ENCODE assay signal across 9 mouse cellular contexts in genomic region chr2:91950275-91951085, GRCm38 (mm10). TPM values are rescaled to one million over a fixed set of nuclear protein-coding genes. Genes with fewer than 3 reads are reported as not detected.
DNase-seq lines count a peak whose midpoint lies in the region; ATAC-seq lines count a peak whose summit lies in the region.
"Had no signal": no experiment of that assay in that cellular context is flagged by ENCODE, and none has a peak within 500 bp of the region (broad histone marks: within the 10 kb centered on the region; RNA-seq: fewer than 3 reads in every experiment).

No protein-coding gene starts in this region.

- no peaks in the 10 kb centered on the region for H3K27me3 ChIP-seq in embryonic facial prominence, embryonic 14.5 days (replicated peaks; ENCODE audit: control insufficient read depth, insufficient read depth, low read length)
- no peaks in the 10 kb centered on the region for H3K27me3 ChIP-seq in limb, embryonic 11.5 days (ENCODE audit: control insufficient read depth, insufficient read depth, low read length)
- no peaks in the 10 kb centered on the region for H3K27me3 ChIP-seq in midbrain, embryonic 11.5 days (ENCODE audit: control insufficient read depth, insufficient read depth, low read length)

- intact Hi-C loops in heart, postnatal 10 days (cut with DNase I): no loop called here

- H3K36me3 ChIP-seq in embryonic facial prominence, embryonic 14.5 days (ENCODE audit: control insufficient read depth, insufficient read depth, low read length): peaks cover 4% of the 10 kb centered on the region; the same call in 1 of the 2 replicates
- peaks cover under 1% of the 10 kb centered on the region; the same call in 1 of the 2 replicates for H3K36me3 ChIP-seq in limb, embryonic 11.5 days (ENCODE audit: control insufficient read depth, insufficient read depth, low read length)
- H3K36me3 ChIP-seq in midbrain, embryonic 11.5 days (ENCODE audit: control insufficient read depth, insufficient read depth, low read length): no peaks in the 10 kb centered on the region

- H3K27ac ChIP-seq in embryonic facial prominence, embryonic 14.5 days (replicated peaks; ENCODE audit: low read depth, low read length): peak overlapping the region; percentile 63
- H3K27ac ChIP-seq in limb, embryonic 11.5 days (replicated peaks; ENCODE audit: low read depth, low read length): 0 out of 2 replicates have a peak overlapping the region, but pooled peaks have one; percentile 2
- no peak overlapping the region; the same call in 1 of the 2 replicates for H3K27ac ChIP-seq in midbrain, embryonic 11.5 days (ENCODE audit: low read depth, low read length)

- H3K9ac ChIP-seq in embryonic facial prominence, embryonic 14.5 days (ENCODE audit: low read depth, low read length): peak overlapping the region; percentile 51
- H3K9ac ChIP-seq in limb, embryonic 11.5 days (ENCODE audit: low read length): peak overlapping the region; percentile 27; the same call in 1 of the 2 replicates
- peak overlapping the region; percentile 36 for H3K9ac ChIP-seq in midbrain, embryonic 11.5 days (ENCODE audit: low read length)

- WGBS in embryonic facial prominence, embryonic 14.5 days: 12% methylated on average over 13 of the region's 15 CpGs
- WGBS in limb, embryonic 11.5 days: 14% methylated on average over 15 of the region's 15 CpGs
- WGBS in midbrain, embryonic 11.5 days: 22% methylated on average over 15 of the region's 15 CpGs

- peaks cover 36% of the 10 kb centered on the region for H3K4me1 ChIP-seq in embryonic facial prominence, embryonic 14.5 days (ENCODE audit: control insufficient read depth, insufficient read depth, low read length)
- H3K4me1 ChIP-seq in limb, embryonic 11.5 days (ENCODE audit: control insufficient read depth, insufficient read depth, low read length): peaks cover 18% of the 10 kb centered on the region
- peaks cover 24% of the 10 kb centered on the region for H3K4me1 ChIP-seq in midbrain, embryonic 11.5 days (ENCODE audit: control insufficient read depth, insufficient read depth, low read length)

- no peaks in the 10 kb centered on the region for H3K9me3 ChIP-seq in embryonic facial prominence, embryonic 14.5 days (ENCODE audit: control insufficient read depth, low read length)
- no peaks in the 10 kb centered on the region for H3K9me3 ChIP-seq in limb, embryonic 11.5 days (ENCODE audit: control insufficient read depth, low read length)
- H3K9me3 ChIP-seq in midbrain, embryonic 11.5 days (ENCODE audit: control insufficient read depth, low read length): no peaks in the 10 kb centered on the region

- peak overlapping the region; percentile 43 for H3K4me2 ChIP-seq in embryonic facial prominence, embryonic 14.5 days (ENCODE audit: low read depth, low read length)
- H3K4me2 ChIP-seq in limb, embryonic 11.5 days (ENCODE audit: low read depth, severe bottlenecking): peak overlapping the region; percentile 33; the same call in 1 of the 2 replicates
- peak overlapping the region; percentile 15; the same call in 1 of the 2 replicates for H3K4me2 ChIP-seq in midbrain, embryonic 11.5 days

- ATAC-seq in embryonic facial prominence, embryonic 14.5 days (ENCODE audit: low read depth): peak; percentile 69
- peak; percentile 70 for ATAC-seq in limb, embryonic 11.5 days (ENCODE audit: insufficient number of reproducible peaks, low FRiP score, low TSS enrichment, low read depth)
- peak; percentile 61 for ATAC-seq in midbrain, embryonic 11.5 days (ENCODE audit: low FRiP score)

- H3K4me3 ChIP-seq in embryonic facial prominence, embryonic 14.5 days (ENCODE audit: low read depth, low read length): peak overlapping the region; percentile 10; the same call in 1 of the 2 replicates
- H3K4me3 ChIP-seq in limb, embryonic 11.5 days (ENCODE audit: low read depth, low read length): no peak overlapping the region
- H3K4me3 ChIP-seq in midbrain, embryonic 11.5 days (ENCODE audit: low read depth, low read length): no peak overlapping the region

- DNase-seq in A20 (ENCODE audit: low read depth, low spot score): peak; percentile 89
- DNase-seq in R1 (ENCODE audit: low read depth, low spot score): peak; percentile 63
- DNase-seq in embryonic facial prominence, embryonic 14.5 days (ENCODE audit: low spot score): peak; percentile 85
- peak; percentile 76 to 79 for DNase-seq in heart, postnatal 10 days
- peak; percentile 54 for DNase-seq in limb, embryonic 11.5 days (ENCODE audit: low spot score)
- peak; percentile 86 for DNase-seq in midbrain, embryonic 11.5 days (ENCODE audit: low spot score, missing footprints)
- DNase-seq in thymus, postnatal 0 days (ENCODE audit: low spot score): peak; percentile 84
- DNase-seq in layer of hippocampus, adult 9-10 months (ENCODE audit: low spot score): no peak

RNA-seq across cellular contexts. Expression of gene Gm9821, which starts 5.0 kb away (rescaled TPM):
- polyA plus RNA-seq in embryonic facial prominence, embryonic 14.5 days (2014; fragmentation: Nextera tagmentation; extraction: Ambion mirVana): 0.70 and 0.76 TPM in 2 replicates
- not detected for total RNA-seq in heart, postnatal 10 days (2021)
- 0.32 and 0.48 TPM in 2 replicates for polyA plus RNA-seq in limb, embryonic 11.5 days (2014; fragmentation: Nextera tagmentation; extraction: Ambion mirVana)
- polyA plus RNA-seq in midbrain, embryonic 11.5 days (2014; fragmentation: Nextera tagmentation; extraction: Ambion mirVana): 0.25 TPM in 1 of 2 replicates, not detected in the other
- polyA plus RNA-seq in thymus, postnatal 0 days (2015; fragmentation: Nextera tagmentation; extraction: Ambion mirVana): 2.5 and 3.4 TPM in 2 replicates
- polyA plus RNA-seq: testis, adult 2 months had no signal

RNA-seq across cellular contexts. Expression of gene Mdk, which starts 18.4 kb away (rescaled TPM):
- polyA plus RNA-seq in embryonic facial prominence, embryonic 14.5 days (2014; fragmentation: Nextera tagmentation; extraction: Ambion mirVana): 700 and 828 TPM in 2 replicates
- 10 to 100 TPM; 51.5 to 56.1 TPM for total RNA-seq in heart, postnatal 10 days (2021)
- 2,345 and 2,452 TPM in 2 replicates for polyA plus RNA-seq in limb, embryonic 11.5 days (2014; fragmentation: Nextera tagmentation; extraction: Ambion mirVana)
- 926 and 968 TPM in 2 replicates for polyA plus RNA-seq in midbrain, embryonic 11.5 days (2014; fragmentation: Nextera tagmentation; extraction: Ambion mirVana)
- 118 and 153 TPM in 2 replicates for polyA plus RNA-seq in thymus, postnatal 0 days (2015; fragmentation: Nextera tagmentation; extraction: Ambion mirVana)

RNA-seq across cellular contexts. Expression of gene Chrm4, which starts 23.4 kb away (rescaled TPM):
- polyA plus RNA-seq in embryonic facial prominence, embryonic 14.5 days (2014; fragmentation: Nextera tagmentation; extraction: Ambion mirVana): 0.31 and 0.47 TPM in 2 replicates
- total RNA-seq in heart, postnatal 10 days (2021): under 1 TPM in 1 of 2 experiments, not detected in 1; 0.17 TPM
- 0.53 and 0.68 TPM in 2 replicates for polyA plus RNA-seq in limb, embryonic 11.5 days (2014; fragmentation: Nextera tagmentation; extraction: Ambion mirVana)
- 0.26 and 0.37 TPM in 2 replicates for polyA plus RNA-seq in midbrain, embryonic 11.5 days (2014; fragmentation: Nextera tagmentation; extraction: Ambion mirVana)
- polyA plus RNA-seq in thymus, postnatal 0 days (2015; fragmentation: Nextera tagmentation; extraction: Ambion mirVana): 0.09 and 0.12 TPM in 2 replicates

RNA-seq across cellular contexts. Expression of gene Dgkz, which starts 25.2 kb away (rescaled TPM):
- 44.9 and 47.4 TPM in 2 replicates for polyA plus RNA-seq in embryonic facial prominence, embryonic 14.5 days (2014; fragmentation: Nextera tagmentation; extraction: Ambion mirVana)
- total RNA-seq in heart, postnatal 10 days (2021): 10 to 100 TPM; 64.3 to 85.9 TPM
- polyA plus RNA-seq in limb, embryonic 11.5 days (2014; fragmentation: Nextera tagmentation; extraction: Ambion mirVana): 36.9 and 37.6 TPM in 2 replicates
- 19.2 and 23.7 TPM in 2 replicates for polyA plus RNA-seq in midbrain, embryonic 11.5 days (2014; fragmentation: Nextera tagmentation; extraction: Ambion mirVana)
- 70.9 and 81.0 TPM in 2 replicates for polyA plus RNA-seq in thymus, postnatal 0 days (2015; fragmentation: Nextera tagmentation; extraction: Ambion mirVana)
